Mouse (Mus musculus) thymus, adult 2 months (tissue): ENCODE data around the gene Pth1r. TPM values are rescaled to one million over a fixed set of nuclear protein-coding genes. Genes with fewer than 3 reads are reported as not detected.

Source experiments
- DNase-seq: peaks from one replicate; pipeline ENCODE4 v3.0.0; 2021
- H3K27ac ChIP-seq: fragments of 200-500 bp; 2 replicates; pipeline ENCODE4 v1.5.1; 2012; ENCODE audit warnings: low read length, control low read depth; ENCODE audit not compliant: control insufficient read depth, insufficient read depth
- H3K27me3 ChIP-seq: fragments of 200-500 bp; 2 replicates; pipeline ENCODE4 v1.6.1; 2012; ENCODE audit warnings: mild to moderate bottlenecking, low read length, moderate library complexity, mixed read lengths; ENCODE audit not compliant: control insufficient read depth, insufficient read depth
- H3K36me3 ChIP-seq: fragments of 200-500 bp; 2 replicates; pipeline ENCODE4 v1.6.1; 2012; ENCODE audit warnings: mild to moderate bottlenecking, low read length, moderate library complexity; ENCODE audit not compliant: control insufficient read depth, insufficient read depth
- H3K4me1 ChIP-seq: fragments of 200-500 bp; replicated peaks from 2 replicates; pipeline ENCODE4 v1.6.1; 2012; ENCODE audit warnings: low read length; ENCODE audit not compliant: control insufficient read depth, insufficient read depth
- H3K4me3 ChIP-seq: fragments of 200-500 bp; 2 replicates; pipeline ENCODE4 v1.5.1; 2012; ENCODE audit warnings: mild to moderate bottlenecking, low read length, control low read depth, moderate library complexity; ENCODE audit not compliant: control insufficient read depth, insufficient read depth
- CTCF ChIP-seq: fragments of 200-500 bp; IDR thresholded peaks from 2 replicates; pipeline ENCODE4 v1.5.1; 2012; ENCODE audit warnings: mild to moderate bottlenecking, control low read depth, low read length, moderate library complexity, borderline replicate concordance; ENCODE audit not compliant: control insufficient read depth, poor library complexity, insufficient read depth; ENCODE audit errors: extremely low read depth
- POLR2A ChIP-seq: fragments of 200-500 bp; IDR thresholded peaks from 2 replicates; pipeline ENCODE4 v1.6.1; 2012; ENCODE audit warnings: mild to moderate bottlenecking, low read length, control low read depth, moderate library complexity; ENCODE audit not compliant: control insufficient read depth, poor library complexity, insufficient read depth; ENCODE audit errors: extremely low read depth
- WGBS: fragments of 180-500 bp; shearing (Covaris S2); methylation state at CpG from one replicate; pipeline ENCODE4 v1.1.7; 2018; 5-methylcytosine and 5-hydroxymethylcytosine counted together
- polyA plus RNA-seq: library from polyadenylated mRNA; depleted of rRNA; stranded (reverse); fragments of >200 nt; gene quantifications from 2 replicates; pipeline ENCODE4 v1.2.3, GENCODE M21; 2012

Pth1r gene
- polyA plus RNA-seq, 1 experiment: 5.8 TPM

DNA sequence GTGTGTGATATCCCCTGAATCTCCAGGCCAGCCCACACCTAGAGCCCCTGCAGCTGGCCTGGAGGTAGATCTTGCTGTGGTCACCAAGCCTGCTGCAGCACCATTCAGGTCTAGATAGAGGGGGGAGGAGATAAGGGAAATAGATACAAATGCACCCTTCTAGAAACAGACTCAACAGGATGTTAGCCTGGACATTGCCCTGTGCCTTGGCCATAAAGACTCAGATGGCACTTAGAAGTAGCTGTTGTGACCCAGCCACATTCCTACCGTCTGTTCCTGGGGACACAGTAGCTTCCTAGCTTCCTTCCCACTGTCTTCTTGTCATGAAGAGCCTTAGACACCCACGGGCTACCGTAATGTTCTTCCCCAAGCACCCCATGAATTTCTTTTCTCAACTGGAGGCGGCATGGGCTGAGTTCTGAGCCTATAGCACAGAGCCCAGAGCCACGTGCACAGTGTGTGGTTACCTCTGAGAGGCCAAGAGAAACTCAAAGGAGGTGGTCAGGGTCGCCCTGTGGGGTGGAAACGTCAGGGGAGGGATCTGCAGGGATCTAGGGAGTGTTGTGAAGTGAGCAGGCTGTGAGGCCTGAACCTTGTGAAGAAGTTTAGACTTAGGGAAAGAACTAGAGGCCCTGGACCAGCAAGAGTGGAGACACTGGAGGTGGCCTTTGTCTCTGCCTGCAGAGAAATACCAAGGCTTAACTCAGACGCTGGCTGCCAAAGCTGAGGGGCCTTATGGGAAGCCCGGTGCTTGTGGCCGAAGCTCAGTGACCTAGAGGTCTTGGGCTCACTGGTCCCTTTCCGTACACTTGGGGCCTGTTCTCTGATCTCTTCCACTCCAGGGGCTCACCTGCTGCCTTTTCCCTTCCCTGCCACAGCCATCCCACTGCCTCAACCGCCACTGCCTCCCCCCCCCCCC lies 45.6 kb downstream of the Pth1r start:
- Histone ChIP-seq H3K36me3 (no peaks in the 10 kb centered on the region; the same call in 1 of the 2 replicates), H3K4me1 (no peaks in the 10 kb centered on the region), H3K4me3 (no peak overlapping the region), H3K27ac (no peak overlapping the region), H3K27me3 (no peaks in the 10 kb centered on the region)
- whole genome bisulfite sequencing: 94% methylated on average over 12 of the region's 12 CpGs
- DNase-seq: no peak
- TF ChIP-seq CTCF (no peak), POLR2A (no peak)

DNA sequence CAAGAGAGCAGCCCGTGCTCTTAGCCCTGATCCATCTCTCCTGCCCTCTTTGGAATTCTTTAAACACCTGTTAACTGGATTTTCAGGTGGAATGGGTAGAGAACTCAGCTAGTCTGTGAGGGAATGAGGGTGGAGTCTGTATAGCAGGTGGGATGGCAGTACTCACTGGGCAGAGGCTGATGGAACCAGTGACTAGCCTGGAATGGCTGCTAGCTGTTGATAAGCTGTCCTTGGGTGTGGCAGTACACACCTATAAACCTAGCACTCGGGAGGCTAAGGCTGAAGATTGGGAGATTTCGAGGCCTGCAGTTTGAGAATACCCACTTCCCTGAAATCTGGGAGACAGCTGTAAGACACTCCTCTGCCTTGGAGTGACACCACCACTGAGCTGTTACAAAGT lies 47.4 kb downstream of the Pth1r start:
- Histone ChIP-seq H3K4me1 (no peaks in the 10 kb centered on the region), H3K36me3 (peaks cover 6% of the 10 kb centered on the region), H3K4me3 (no peak overlapping the region), H3K27me3 (no peaks in the 10 kb centered on the region), H3K27ac (no peak overlapping the region)
- DNase-seq: no peak
- no peak for TF ChIP-seq CTCF
- TF ChIP-seq POLR2A: no peak
- WGBS: 97% methylated on average over 3 of the region's 3 CpGs

DNA sequence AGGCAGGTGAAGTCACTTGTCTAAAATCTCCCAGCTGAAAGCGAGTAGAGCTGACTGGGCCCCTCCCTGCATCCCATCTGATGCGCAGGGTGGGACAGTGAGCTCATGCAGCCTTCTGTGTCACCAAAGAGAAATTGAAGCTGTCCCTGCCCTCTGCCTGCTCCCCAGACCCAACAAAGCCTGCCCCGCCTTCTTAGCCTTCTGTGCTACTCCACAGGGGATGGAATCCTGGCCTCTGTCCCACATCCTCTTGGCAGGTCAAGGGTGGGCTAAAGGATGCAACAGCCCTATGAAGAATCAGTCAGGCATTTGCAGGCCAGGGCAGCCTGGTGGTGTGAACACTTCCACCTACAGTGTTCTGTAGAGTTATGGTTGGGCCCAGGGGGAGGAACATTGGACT lies 49.5 kb downstream of the Pth1r start:
- H3K4me3 ChIP-seq: no peak overlapping the region
- 86% methylated on average over 3 of the region's 3 CpGs for WGBS
- H3K27me3 ChIP-seq: no peaks in the 10 kb centered on the region
- DNase-seq: no peak
- H3K27ac ChIP-seq: no peak overlapping the region
- H3K4me1 ChIP-seq: no peaks in the 10 kb centered on the region
- no peak for TF ChIP-seq POLR2A
- no peak for TF ChIP-seq CTCF
- H3K36me3 ChIP-seq: peaks cover 14% of the 10 kb centered on the region

DNA sequence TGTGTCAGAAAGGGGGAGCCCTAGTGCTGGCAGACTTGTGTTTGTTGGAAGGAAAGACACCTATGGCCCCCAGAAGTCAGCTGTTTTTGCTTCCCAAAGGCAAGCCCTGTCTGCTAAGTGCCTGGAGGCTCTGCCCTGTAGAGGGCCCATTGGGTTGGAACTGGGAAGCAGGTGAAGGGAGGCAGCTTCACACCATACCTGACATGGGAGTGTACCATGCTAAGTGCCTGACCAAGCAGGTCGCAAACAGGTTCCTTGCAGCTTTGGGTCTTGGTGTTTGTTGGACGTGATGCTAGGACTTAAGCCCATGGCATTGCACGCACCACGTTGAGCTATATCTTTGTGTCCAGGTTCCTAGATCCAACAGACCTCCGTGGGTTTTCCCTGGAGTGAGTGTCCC lies 50.5 kb downstream of the Pth1r start:
- Histone ChIP-seq H3K27me3 (no peaks in the 10 kb centered on the region), H3K4me1 (no peaks in the 10 kb centered on the region), H3K27ac (no peak overlapping the region), H3K36me3 (peaks cover 14% of the 10 kb centered on the region), H3K4me3 (no peak overlapping the region)
- no peak for DNase-seq
- 98% methylated on average over 5 of the region's 5 CpGs for WGBS
- TF ChIP-seq POLR2A: no peak
- TF ChIP-seq CTCF: no peak

DNA sequence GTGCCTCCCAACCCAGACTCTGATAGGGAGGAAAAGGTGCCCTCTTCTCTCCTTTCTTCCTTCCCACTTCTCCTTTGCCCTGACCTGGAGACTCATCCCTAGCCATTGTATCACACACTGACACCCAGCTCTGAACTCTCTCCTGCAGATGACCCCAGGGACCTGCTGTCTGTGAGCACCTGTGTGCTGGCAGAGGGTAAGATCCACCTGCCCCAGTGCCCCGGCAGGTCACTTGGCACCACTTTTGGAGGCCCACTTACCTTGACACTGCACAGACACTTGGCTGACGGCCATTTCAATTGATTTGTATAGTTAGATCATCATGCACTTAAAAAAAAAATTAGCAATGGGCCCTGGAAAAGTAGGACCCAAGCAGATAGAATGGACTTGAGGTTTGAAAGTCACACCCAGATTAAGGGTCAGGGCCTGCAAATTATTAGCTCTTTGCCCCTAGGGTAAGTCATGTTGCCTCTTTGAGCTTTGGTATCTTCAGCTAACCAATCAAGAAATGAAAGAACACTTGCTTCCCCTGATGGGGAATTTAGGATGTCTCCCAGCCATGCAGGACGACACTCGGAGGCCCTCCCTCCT lies 51.7 kb downstream of the Pth1r start:
- DNase-seq: no peak
- Histone ChIP-seq H3K4me1 (no peaks in the 10 kb centered on the region), H3K36me3 (peaks cover 14% of the 10 kb centered on the region), H3K27me3 (no peaks in the 10 kb centered on the region), H3K4me3 (no peak overlapping the region), H3K27ac (no peak overlapping the region)
- 96% methylated on average over 4 of the region's 4 CpGs for WGBS
- TF ChIP-seq POLR2A: no peak
- TF ChIP-seq CTCF: no peak

DNA sequence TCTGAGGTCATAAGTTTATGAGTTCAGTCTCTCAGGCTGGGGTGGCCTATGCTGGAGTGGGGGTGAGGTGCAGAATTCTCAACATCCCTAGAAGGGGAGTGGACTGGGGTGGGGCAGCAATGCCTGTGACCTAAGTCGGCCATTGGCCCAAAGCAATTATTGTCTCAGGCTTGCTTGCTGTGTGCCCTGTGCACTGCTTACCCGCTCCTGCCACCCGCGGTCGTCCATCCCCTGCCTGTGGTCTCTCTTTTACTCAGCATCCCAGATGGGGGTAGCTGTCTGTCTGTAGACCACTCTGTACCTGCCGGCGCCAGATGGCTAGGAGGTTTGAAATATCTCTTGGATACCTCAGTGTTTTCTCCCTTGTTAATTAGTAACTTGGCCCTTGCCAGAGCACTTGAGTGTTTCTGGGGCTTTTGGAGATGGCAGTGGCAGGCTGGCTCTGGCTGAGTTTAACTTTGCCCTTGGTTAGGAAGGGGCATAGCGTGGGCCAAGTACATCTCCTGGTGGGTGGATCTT lies 57.6 kb downstream of the Pth1r start:
- no peak for TF ChIP-seq CTCF
- no peak for TF ChIP-seq POLR2A
- H3K36me3 ChIP-seq: peaks cover 6% of the 10 kb centered on the region; the same call in 1 of the 2 replicates
- H3K4me1 ChIP-seq: peaks cover 21% of the 10 kb centered on the region
- no peak overlapping the region for H3K4me3 ChIP-seq
- no peaks in the 10 kb centered on the region for H3K27me3 ChIP-seq
- WGBS: 97% methylated on average over 8 of the region's 8 CpGs
- no peak for DNase-seq
- H3K27ac ChIP-seq: no peak overlapping the region
